Mouse (Mus musculus) midbrain, embryonic 16.5 days (tissue): ENCODE data around the gene L1td1. TPM values are rescaled to one million over a fixed set of nuclear protein-coding genes. Genes with fewer than 3 reads are reported as not detected.
"Not testable (repeated sequence)": the region's sequence is repeated elsewhere in the genome, so short reads cannot be mapped to it uniquely, and the experiment has no call there.

Experiments
- ATAC-seq: fragments of 200-750 bp; cut with Nextera tagmentation; 2 replicates; pipeline ENCODE4 v1.8.0; 2017; ENCODE audit warnings: moderate TSS enrichment
- H3K27ac ChIP-seq: fragments of 300-500 bp; sonication (generic); 2 replicates; pipeline ENCODE4 v1.5.1; 2014; ENCODE audit warnings: mild to moderate bottlenecking, low read length, mixed read lengths
- H3K27me3 ChIP-seq: fragments of 300-500 bp; sonication (generic); 2 replicates; pipeline ENCODE4 v1.6.1; 2014; ENCODE audit warnings: low read depth, low read length, mixed read lengths; ENCODE audit not compliant: control insufficient read depth, insufficient read depth
- H3K36me3 ChIP-seq: fragments of 300-500 bp; sonication (generic); 2 replicates; pipeline ENCODE4 v1.6.1; 2014; ENCODE audit warnings: mild to moderate bottlenecking, low read length, moderate library complexity, mixed read lengths; ENCODE audit not compliant: control insufficient read depth, insufficient read depth
- H3K4me1 ChIP-seq: fragments of 300-500 bp; sonication (generic); 2 replicates; pipeline ENCODE4 v1.6.1; 2014; ENCODE audit warnings: mild to moderate bottlenecking, low read length, mixed read lengths; ENCODE audit not compliant: control insufficient read depth, insufficient read depth
- H3K4me2 ChIP-seq: fragments of 300-500 bp; sonication (generic); 2 replicates; pipeline ENCODE4 v1.6.1; 2014; ENCODE audit warnings: mild to moderate bottlenecking, low read length, mixed read lengths
- H3K4me3 ChIP-seq: fragments of 300-500 bp; sonication (generic); 2 replicates; pipeline ENCODE4 v1.5.1; 2014; ENCODE audit warnings: low read depth, mild to moderate bottlenecking, low read length, moderate library complexity, mixed read lengths
- H3K9ac ChIP-seq: fragments of 300-500 bp; sonication (generic); 2 replicates; pipeline ENCODE4 v1.6.1; 2014; ENCODE audit warnings: low read depth, low read length, mixed read lengths
- H3K9me3 ChIP-seq: fragments of 300-500 bp; sonication (generic); replicated peaks from 2 replicates; pipeline ENCODE4 v1.6.1; 2014; ENCODE audit warnings: mild to moderate bottlenecking, low read length, mixed read lengths; ENCODE audit not compliant: control insufficient read depth, poor library complexity, severe bottlenecking
- WGBS: fragments of 180-500 bp; shearing (Covaris S2); extraction: QIAGEN DNeasy Blood & Tissue Kit; methylation state at CpG from one replicate; pipeline ENCODE4 v1.1.7; 2014; 5-methylcytosine and 5-hydroxymethylcytosine counted together
- polyA plus RNA-seq: library from polyadenylated mRNA; unstranded; fragments of >200 nt; fragmentation: Nextera tagmentation; extraction: Ambion mirVana; gene quantifications from 2 replicates; pipeline ENCODE4 v1.2.1, GENCODE M21; 2015

The L1td1 gene
- polyA plus RNA-seq, 1 experiment from 2014 or later = not detected

DNA sequence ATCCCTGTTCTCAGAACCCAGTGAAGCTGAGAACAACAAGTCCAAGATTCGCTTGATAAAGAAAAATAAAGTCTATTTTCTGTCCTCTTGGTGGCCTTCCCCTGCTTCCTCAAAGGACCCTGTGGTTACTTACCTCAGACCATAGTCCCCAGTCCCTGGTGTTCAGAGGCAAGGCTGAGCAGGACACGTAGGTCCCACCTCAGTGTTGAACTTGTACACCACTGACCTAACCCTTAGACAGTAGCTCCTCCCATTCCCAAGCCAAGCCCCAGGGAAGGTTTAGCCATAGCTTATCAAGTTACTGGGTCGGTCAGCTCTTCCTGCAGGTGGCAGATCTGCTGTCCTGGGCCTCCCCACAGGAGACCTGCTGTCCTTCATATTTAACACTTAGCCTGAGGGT, 27.6 kb upstream of the L1td1 start:
- Histone ChIP-seq H3K27ac (no peak overlapping the region), H3K9me3 (no peaks in the 10 kb centered on the region), H3K4me3 (no peak overlapping the region), H3K4me2 (no peak overlapping the region), H3K36me3 (no peaks in the 10 kb centered on the region), H3K27me3 (no peaks in the 10 kb centered on the region), H3K9ac (no peak overlapping the region), H3K4me1 (0 out of 2 replicates have a peak, but pooled peaks cover 2% of the 10 kb centered on the region)
- 73% methylated on average over 3 of the region's 3 CpGs for WGBS
- ATAC-seq = no peak

DNA sequence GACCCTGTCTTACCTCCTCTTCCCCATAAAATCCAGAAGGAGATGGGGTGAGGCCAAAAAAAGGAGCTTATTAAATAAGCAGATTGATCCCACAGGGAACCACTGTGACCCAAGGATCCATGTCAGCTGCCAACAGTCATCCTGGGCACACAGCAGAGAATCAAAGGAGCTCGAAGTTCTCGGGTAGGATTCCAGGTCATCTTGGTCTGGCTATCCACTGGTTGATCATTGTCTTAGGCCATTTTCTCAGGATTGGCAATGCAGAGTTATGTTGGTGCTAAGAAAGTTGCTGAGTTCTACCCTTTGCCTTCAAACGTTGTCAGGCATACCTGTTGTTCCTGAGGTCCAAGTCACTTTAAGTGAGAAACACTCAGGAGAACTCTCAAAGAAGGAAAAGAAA, 26.4 kb upstream of the L1td1 start:
- 92% methylated on average over 3 of the region's 3 CpGs for WGBS
- Histone ChIP-seq H3K27ac (no peak overlapping the region), H3K27me3 (no peaks in the 10 kb centered on the region), H3K4me3 (no peak overlapping the region), H3K9ac (no peak overlapping the region), H3K4me2 (no peak overlapping the region), H3K4me1 (0 out of 2 replicates have a peak, but pooled peaks cover 2% of the 10 kb centered on the region), H3K9me3 (no peaks in the 10 kb centered on the region), H3K36me3 (no peaks in the 10 kb centered on the region)
- ATAC-seq = no peak

DNA sequence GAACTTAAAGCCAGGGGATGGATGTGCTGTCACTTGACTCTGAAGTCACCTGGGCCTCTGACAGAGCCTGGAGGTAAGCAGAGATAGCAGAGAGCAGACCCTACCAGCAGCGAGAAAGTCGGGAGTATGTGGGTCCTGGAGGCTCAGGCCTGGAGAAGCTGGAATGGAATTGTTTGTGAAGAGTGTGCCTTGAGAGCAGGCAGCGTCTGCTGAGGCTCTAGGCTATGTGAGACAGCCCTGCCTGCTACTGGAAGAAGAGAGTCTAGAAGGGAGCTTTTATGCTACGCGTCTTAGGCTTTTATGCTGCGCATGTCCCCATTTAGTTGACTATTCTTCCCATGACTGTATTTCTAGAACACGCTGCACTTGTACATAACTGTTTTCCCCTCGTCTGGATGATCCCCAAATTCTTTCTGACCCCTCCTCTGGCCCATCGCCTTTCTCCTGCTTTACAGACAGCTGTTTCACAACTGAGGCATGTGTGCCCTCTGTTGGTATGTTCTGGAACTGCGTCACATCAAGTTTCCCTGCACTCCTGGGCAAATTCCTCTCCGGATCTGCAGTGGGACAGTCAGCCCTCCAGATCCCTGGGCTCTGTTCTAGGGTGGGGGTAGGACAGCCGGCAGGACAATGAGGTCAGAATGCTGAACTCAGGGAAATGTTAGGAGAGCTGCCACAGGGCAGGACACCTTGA, 24.2 kb upstream of the L1td1 start:
- no peak overlapping the region for H3K27ac ChIP-seq
- 0 out of 2 replicates have a peak, but pooled peaks cover 2% of the 10 kb centered on the region for H3K4me1 ChIP-seq
- no peaks in the 10 kb centered on the region for H3K36me3 ChIP-seq
- no peaks in the 10 kb centered on the region for H3K27me3 ChIP-seq
- ATAC-seq = peak; percentile 73
- H3K9me3 ChIP-seq = no peaks in the 10 kb centered on the region
- 29% methylated on average over 12 of the region's 12 CpGs for WGBS
- no peak overlapping the region for H3K9ac ChIP-seq
- H3K4me3 ChIP-seq = no peak overlapping the region
- no peak overlapping the region for H3K4me2 ChIP-seq

DNA sequence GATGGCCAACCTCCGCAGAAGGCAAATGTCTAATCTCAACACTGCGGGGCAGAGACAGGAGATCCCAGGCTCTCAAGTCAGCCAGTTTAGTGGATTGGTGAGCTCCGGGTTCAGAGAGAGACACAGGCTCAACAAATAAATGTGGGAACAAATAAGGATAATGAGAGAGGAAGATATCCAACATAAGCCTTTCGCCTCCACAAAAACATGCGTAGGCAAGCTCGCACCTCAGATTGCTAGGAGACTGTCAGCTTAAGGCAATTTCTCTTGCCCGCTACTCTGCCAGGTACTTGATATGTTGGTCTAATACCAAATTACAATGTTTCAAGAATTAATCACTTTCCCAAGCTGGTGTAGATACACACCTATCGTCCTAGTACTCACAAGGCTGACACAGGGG, 15.6 kb upstream of the L1td1 start:
- no peak overlapping the region for H3K4me3 ChIP-seq
- H3K36me3 ChIP-seq = no peaks in the 10 kb centered on the region
- WGBS = 91% methylated on average over 8 of the region's 8 CpGs
- H3K9me3 ChIP-seq = no peaks in the 10 kb centered on the region
- H3K27ac ChIP-seq = no peak overlapping the region
- no peaks in the 10 kb centered on the region for H3K27me3 ChIP-seq
- H3K9ac ChIP-seq = no peak overlapping the region
- no peaks in the 10 kb centered on the region for H3K4me1 ChIP-seq
- no peak for ATAC-seq
- no peak overlapping the region for H3K4me2 ChIP-seq

DNA sequence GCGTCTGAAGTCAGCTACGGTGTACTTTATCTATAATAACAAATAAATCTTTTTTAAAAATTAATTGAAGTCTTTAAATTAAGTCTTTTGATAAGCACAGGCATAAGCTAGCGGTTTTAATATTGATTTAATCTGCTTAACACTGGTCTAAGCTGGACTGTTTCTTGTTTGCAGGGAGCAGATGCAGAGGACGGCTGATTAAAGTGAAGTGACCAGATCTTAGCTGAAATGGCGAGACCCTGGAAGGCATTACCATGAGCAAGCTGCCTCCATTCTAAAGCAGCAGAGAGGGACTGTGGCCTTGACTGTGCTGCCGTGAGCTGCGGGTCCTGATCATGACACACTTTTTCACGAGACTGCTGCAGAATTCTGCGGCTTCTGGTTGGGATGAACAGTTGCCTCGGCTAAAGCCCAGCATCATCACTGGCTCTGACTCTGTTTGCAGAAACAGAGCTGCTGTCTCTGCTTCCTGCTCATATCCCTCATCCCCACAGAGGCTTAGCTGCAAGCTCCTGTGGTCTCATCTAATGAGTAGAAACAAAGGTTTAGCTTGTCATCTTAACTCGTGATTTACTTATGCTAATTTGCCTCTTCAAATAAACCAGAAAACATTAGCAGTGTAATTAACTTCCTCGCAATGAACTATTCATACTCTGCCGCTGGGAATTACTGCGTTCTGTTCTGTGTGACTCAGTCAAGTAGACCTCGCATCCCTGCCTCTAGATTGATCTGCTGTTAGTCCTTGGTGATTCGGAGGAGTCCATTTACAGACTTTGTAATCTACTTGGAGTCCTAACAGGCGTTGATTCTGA, 8.6 kb upstream of the L1td1 start:
- H3K4me2 ChIP-seq = no peak overlapping the region
- H3K4me3 ChIP-seq = no peak overlapping the region
- H3K4me1 ChIP-seq = no peaks in the 10 kb centered on the region
- 63% methylated on average over 17 of the region's 17 CpGs for WGBS
- H3K36me3 ChIP-seq = no peaks in the 10 kb centered on the region
- no peak overlapping the region for H3K27ac ChIP-seq
- no peak overlapping the region for H3K9ac ChIP-seq
- no peaks in the 10 kb centered on the region for H3K9me3 ChIP-seq
- no peaks in the 10 kb centered on the region for H3K27me3 ChIP-seq
- peak; percentile 76; the same call in 1 of the 2 replicates for ATAC-seq

DNA sequence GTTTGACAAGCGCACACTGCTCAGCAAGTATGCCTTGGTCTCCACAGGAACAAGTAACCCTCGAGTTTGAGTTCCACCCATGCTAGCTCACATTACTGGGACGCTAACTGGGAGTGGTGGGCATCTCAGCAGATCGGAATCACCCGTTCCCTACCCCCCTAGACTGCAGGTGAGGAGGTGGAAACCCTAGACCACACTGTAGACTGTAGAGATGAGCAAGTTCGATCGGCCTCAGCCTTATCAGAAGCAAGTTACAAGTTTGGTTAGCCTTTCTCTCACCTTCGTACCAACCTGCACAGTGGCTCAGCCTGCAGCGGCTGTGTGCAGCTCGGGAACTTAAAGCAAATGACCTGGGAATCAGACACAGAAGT, 8.0 kb upstream of the L1td1 start:
- no peaks in the 10 kb centered on the region for H3K4me1 ChIP-seq
- H3K36me3 ChIP-seq = no peaks in the 10 kb centered on the region
- no peak overlapping the region for H3K27ac ChIP-seq
- no peak overlapping the region for H3K4me3 ChIP-seq
- H3K27me3 ChIP-seq = no peaks in the 10 kb centered on the region
- WGBS = 85% methylated on average over 10 of the region's 10 CpGs
- no peak overlapping the region for H3K9ac ChIP-seq
- H3K9me3 ChIP-seq = no peaks in the 10 kb centered on the region
- no peak overlapping the region for H3K4me2 ChIP-seq
- ATAC-seq = 0 out of 2 replicates have a peak, but pooled peaks have one; percentile 13

DNA sequence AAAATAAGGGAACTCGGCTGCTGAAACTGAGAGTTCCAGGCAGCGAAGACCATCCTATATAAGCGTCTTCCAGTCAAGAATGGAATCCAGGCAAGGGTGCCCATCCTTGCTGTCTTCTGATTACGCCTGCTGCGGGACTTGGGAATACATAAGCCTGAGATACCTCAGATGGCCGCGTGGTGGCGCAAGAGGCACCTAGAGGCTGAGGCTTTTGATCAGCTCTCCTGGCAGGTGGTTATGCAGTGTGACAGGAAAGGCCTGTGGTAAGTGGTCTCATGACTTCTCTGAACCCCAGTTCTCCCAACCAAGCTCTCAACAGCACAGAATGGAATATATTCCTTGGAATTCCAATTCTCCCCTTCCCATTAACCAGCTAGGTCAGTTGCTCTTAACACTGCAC, 4.1 kb upstream of the L1td1 start:
- 10% methylated on average over 8 of the region's 8 CpGs for WGBS
- Histone ChIP-seq H3K4me3 (no peak overlapping the region), H3K9ac (no peak overlapping the region), H3K27ac (no peak overlapping the region), H3K9me3 (no peaks in the 10 kb centered on the region), H3K36me3 (no peaks in the 10 kb centered on the region), H3K4me1 (peaks cover 8% of the 10 kb centered on the region), H3K27me3 (peaks cover 13% of the 10 kb centered on the region), H3K4me2 (no peak overlapping the region)
- no peak for ATAC-seq

DNA sequence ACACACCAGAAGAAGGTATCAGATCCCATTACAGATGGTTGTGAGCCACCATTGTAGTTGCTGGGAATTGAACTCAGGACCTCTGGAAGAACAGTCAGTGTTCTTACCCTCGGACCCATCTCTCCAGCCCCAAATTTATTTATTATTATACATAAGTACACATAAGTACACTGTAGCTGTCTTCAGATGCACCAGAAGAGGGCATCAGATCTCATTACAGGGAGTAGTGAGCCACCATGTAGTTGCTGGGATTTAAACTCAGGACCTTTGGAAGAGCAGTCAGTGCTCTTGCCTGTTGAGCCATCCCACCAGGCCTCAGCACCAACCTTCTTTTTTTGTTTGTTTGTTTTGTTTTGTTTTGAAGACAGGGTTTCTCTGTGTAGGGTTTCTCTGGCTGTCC, 1.9 kb upstream of the L1td1 start:
- not testable (repeated sequence) for H3K36me3 ChIP-seq, H3K9ac ChIP-seq, H3K4me3 ChIP-seq, H3K9me3 ChIP-seq, H3K27ac ChIP-seq, H3K4me2 ChIP-seq, ATAC-seq
- Histone ChIP-seq H3K4me1 (peaks cover 14% of the 10 kb centered on the region), H3K27me3 (peaks cover 23% of the 10 kb centered on the region)
- WGBS = 79% methylated on average over 1 of the region's 1 CpGs

DNA sequence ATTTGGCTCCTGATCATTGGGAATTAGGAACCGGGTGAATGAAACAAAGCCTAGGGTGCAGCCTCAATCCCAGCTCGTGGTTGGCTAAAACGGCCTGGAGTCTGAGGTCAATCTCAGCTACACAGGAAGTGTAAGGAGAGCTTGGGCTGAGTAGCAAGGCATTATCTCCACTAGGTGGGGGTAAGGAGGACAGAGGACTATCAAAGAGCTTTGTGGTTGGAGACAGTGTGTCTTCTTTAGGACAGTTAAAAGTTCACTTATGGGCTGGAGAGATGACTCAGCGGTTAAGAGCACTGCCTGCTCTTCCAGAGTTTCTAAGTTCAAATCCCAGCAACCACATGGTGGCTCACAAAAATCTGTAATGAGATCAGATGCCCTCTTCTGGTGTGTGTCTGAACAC, 1.1 kb upstream of the L1td1 start:
- no peak for ATAC-seq
- Histone ChIP-seq H3K9me3 (no peaks in the 10 kb centered on the region), H3K36me3 (no peaks in the 10 kb centered on the region), H3K4me3 (no peak overlapping the region), H3K4me1 (peaks cover 14% of the 10 kb centered on the region), H3K4me2 (no peak overlapping the region), H3K9ac (no peak overlapping the region), H3K27me3 (peaks cover 23% of the 10 kb centered on the region), H3K27ac (no peak overlapping the region)
- 43% methylated on average over 4 of the region's 4 CpGs for WGBS
